Mouse (Mus musculus): ENCODE measurements around the gene Kcnh6. TPM values are rescaled to one million over a fixed set of nuclear protein-coding genes. Genes with fewer than 3 reads are reported as not detected.
"Not testable (repeated sequence)": the region's sequence is repeated elsewhere in the genome, so short reads cannot be mapped to it uniquely, and the experiment has no call there.

Kcnh6 gene
- polyA plus RNA-seq, 1 experiment from 2014 or later = 0.24 TPM

GRCm38 (mm10) chr11:106066616-106067015, 58.7 kb downstream of the Kcnh6 start:
- WGBS = 12% methylated on average over 23 of the region's 23 CpGs
- not testable (repeated sequence) for H3K27me3 ChIP-seq; ATAC-seq (ENCODE audit: insufficient number of reproducible peaks, low FRiP score, low TSS enrichment, low read depth); H3K9me3 ChIP-seq
- H3K9ac ChIP-seq = peak overlapping the region; percentile 64
- peaks cover 13% of the 10 kb centered on the region for H3K4me1 ChIP-seq
- H3K4me2 ChIP-seq = peak overlapping the region; percentile 80
- H3K36me3 ChIP-seq = peaks cover 10% of the 10 kb centered on the region
- H3K4me3 ChIP-seq = peak overlapping the region; percentile 67
- peak overlapping the region; percentile 85 for H3K27ac ChIP-seq

- H3K36me3 ChIP-seq = peaks cover 34% of the 10 kb centered on the region
- H3K4me1 ChIP-seq = no peaks in the 10 kb centered on the region
- 71% methylated on average over 3 of the region's 3 CpGs for WGBS
- H3K9me3 ChIP-seq = no peaks in the 10 kb centered on the region
- no peak overlapping the region for H3K27ac ChIP-seq
- H3K27me3 ChIP-seq = no peaks in the 10 kb centered on the region
- no peak overlapping the region for H3K4me3 ChIP-seq
- no peak overlapping the region for H3K4me2 ChIP-seq
- ATAC-seq (ENCODE audit: insufficient number of reproducible peaks, low FRiP score, low TSS enrichment, low read depth) = no peak
- H3K9ac ChIP-seq = no peak overlapping the region
Measured at GRCm38 (mm10) chr11:106073774-106074173, 65.8 kb downstream of the Kcnh6 start.

- no peaks in the 10 kb centered on the region for H3K27me3 ChIP-seq
- no peak overlapping the region for H3K4me2 ChIP-seq
- H3K4me3 ChIP-seq = no peak overlapping the region
- no peak overlapping the region for H3K27ac ChIP-seq
- H3K4me1 ChIP-seq = no peaks in the 10 kb centered on the region
- no peak overlapping the region for H3K9ac ChIP-seq
- WGBS = 3% methylated on average over 4 of the region's 4 CpGs
- H3K9me3 ChIP-seq = no peaks in the 10 kb centered on the region
- peaks cover 27% of the 10 kb centered on the region for H3K36me3 ChIP-seq
- ATAC-seq (ENCODE audit: insufficient number of reproducible peaks, low FRiP score, low TSS enrichment, low read depth) = no peak
Measured at GRCm38 (mm10) chr11:106076321-106076720, 68.4 kb downstream of the Kcnh6 start.

Other genes starting within 250 kb of the Kcnh6 start
- gene Cyb561, start 54.8 kb upstream of the Kcnh6 start, polyA plus RNA-seq (2015; fragmentation: Nextera tagmentation; extraction: Ambion mirVana) = 24.0 and 25.7 TPM in 2 replicates
- gene Ace, start 40.2 kb upstream of the Kcnh6 start, polyA plus RNA-seq (2015; fragmentation: Nextera tagmentation; extraction: Ambion mirVana) = 1.0 and 1.8 TPM in 2 replicates
- gene Ace3, start 13.4 kb upstream of the Kcnh6 start, polyA plus RNA-seq (2015; fragmentation: Nextera tagmentation; extraction: Ambion mirVana) = not detected in 2 replicates
- 57.7 and 61.5 TPM in 2 replicates for gene Dcaf7, start 28.7 kb downstream of the Kcnh6 start, polyA plus RNA-seq (2015; fragmentation: Nextera tagmentation; extraction: Ambion mirVana)
- gene Taco1, start 57.9 kb downstream of the Kcnh6 start, polyA plus RNA-seq (2015; fragmentation: Nextera tagmentation; extraction: Ambion mirVana) = 8.3 and 10.1 TPM in 2 replicates
- 21.6 and 27.2 TPM in 2 replicates for gene Map3k3, start 76.5 kb downstream of the Kcnh6 start, polyA plus RNA-seq (2015; fragmentation: Nextera tagmentation; extraction: Ambion mirVana)
- 0.84 TPM in 1 of 2 replicates, not detected in the other for gene Gm10840, start 152.7 kb downstream of the Kcnh6 start, polyA plus RNA-seq (2015; fragmentation: Nextera tagmentation; extraction: Ambion mirVana)
- 202 and 221 TPM in 2 replicates for gene Limd2, start 152.7 kb downstream of the Kcnh6 start, polyA plus RNA-seq (2015; fragmentation: Nextera tagmentation; extraction: Ambion mirVana)
- 23.2 and 24.4 TPM in 2 replicates for gene Strada, start 194.0 kb downstream of the Kcnh6 start, polyA plus RNA-seq (2015; fragmentation: Nextera tagmentation; extraction: Ambion mirVana)
- 83.6 and 89.9 TPM in 2 replicates for gene Ccdc47, start 208.2 kb downstream of the Kcnh6 start, polyA plus RNA-seq (2015; fragmentation: Nextera tagmentation; extraction: Ambion mirVana)
- gene Ddx42, start 208.8 kb downstream of the Kcnh6 start, polyA plus RNA-seq (2015; fragmentation: Nextera tagmentation; extraction: Ambion mirVana) = 68.9 and 74.0 TPM in 2 replicates
- gene Ftsj3, start 248.0 kb downstream of the Kcnh6 start, polyA plus RNA-seq (2015; fragmentation: Nextera tagmentation; extraction: Ambion mirVana) = 50.8 and 52.7 TPM in 2 replicates
- 276 and 309 TPM in 2 replicates for gene Psmc5, start 248.0 kb downstream of the Kcnh6 start, polyA plus RNA-seq (2015; fragmentation: Nextera tagmentation; extraction: Ambion mirVana)